Mouse (Mus musculus) liver, embryonic 11.5 days (tissue): Measurements from ENCODE around the gene 4933406M09Rik. TPM values are rescaled to one million over a fixed set of nuclear protein-coding genes. Genes with fewer than 3 reads are reported as not detected.

Source experiments
- ATAC-seq: fragments of 200-750 bp; cut with Nextera tagmentation; replicated peaks from 2 replicates; pipeline ENCODE4 v1.8.0; 2017; ENCODE audit warnings: moderate number of reproducible peaks, mild to moderate bottlenecking, moderate TSS enrichment, moderate library complexity; ENCODE audit not compliant: low FRiP score
- DNase-seq: peaks from one replicate; pipeline ENCODE4 v3.0.0-alpha.2; 2017; ENCODE audit warnings: low spot score
- H3K27ac ChIP-seq: fragments of 300-500 bp; sonication (generic); 2 replicates; pipeline ENCODE4 v1.5.1; 2014; ENCODE audit warnings: mild to moderate bottlenecking, low read depth, low read length, control low read depth
- H3K27me3 ChIP-seq: fragments of 300-500 bp; sonication (generic); replicated peaks from 2 replicates; pipeline ENCODE4 v1.6.1; 2014; ENCODE audit warnings: low read length, mixed read lengths; ENCODE audit not compliant: control insufficient read depth, insufficient read depth
- H3K36me3 ChIP-seq: fragments of 300-500 bp; sonication (generic); 2 replicates; pipeline ENCODE4 v1.6.1; 2014; ENCODE audit warnings: mild to moderate bottlenecking, low read length, moderate library complexity, mixed read lengths; ENCODE audit not compliant: control insufficient read depth, insufficient read depth
- H3K4me1 ChIP-seq: fragments of 300-500 bp; sonication (generic); replicated peaks from 2 replicates; pipeline ENCODE4 v1.6.1; 2014; ENCODE audit warnings: low read length, mixed read lengths; ENCODE audit not compliant: control insufficient read depth, insufficient read depth
- H3K4me2 ChIP-seq: fragments of 300-500 bp; sonication (generic); 2 replicates; pipeline ENCODE4 v1.6.1; 2014; ENCODE audit warnings: mild to moderate bottlenecking, control low read depth, moderate library complexity
- H3K4me3 ChIP-seq: fragments of 300-500 bp; sonication (generic); 2 replicates; pipeline ENCODE4 v1.5.1; 2014; ENCODE audit warnings: low read depth, low read length, control low read depth
- H3K9ac ChIP-seq: fragments of 300-500 bp; sonication (generic); 2 replicates; pipeline ENCODE4 v1.6.1; 2014; ENCODE audit warnings: low read depth, low read length, control low read depth
- H3K9me3 ChIP-seq: fragments of 300-500 bp; sonication (generic); 2 replicates; pipeline ENCODE4 v1.6.1; 2016; ENCODE audit warnings: low read length, inconsistent platforms, mixed read lengths; ENCODE audit not compliant: control insufficient read depth
- WGBS: fragments of 180-500 bp; shearing (Covaris S2); extraction: QIAGEN DNeasy Blood & Tissue Kit; methylation state at CpG from one replicate; pipeline ENCODE4 v1.1.7; 2014; 5-methylcytosine and 5-hydroxymethylcytosine counted together
- polyA plus RNA-seq: library from polyadenylated mRNA; unstranded; fragments of >200 nt; fragmentation: Nextera tagmentation; extraction: Ambion mirVana; gene quantifications from 2 replicates; pipeline ENCODE4 v1.2.1, GENCODE M21; 2014

Gene 4933406M09Rik
- polyA plus RNA-seq, 1 experiment from 2014 or later, result not detected

- no peaks in the 10 kb centered on the region for H3K27me3 ChIP-seq
- no peak for ATAC-seq
- DNase-seq, result no peak
- H3K4me1 ChIP-seq, result 0 out of 2 replicates have a peak, but pooled peaks cover 7% of the 10 kb centered on the region
- H3K4me3 ChIP-seq, result no peak overlapping the region
- no peak overlapping the region for H3K9ac ChIP-seq
- no peak overlapping the region for H3K27ac ChIP-seq
- 80% methylated on average over 4 of the region's 4 CpGs for WGBS
- no peak overlapping the region for H3K4me2 ChIP-seq
- H3K9me3 ChIP-seq, result no peaks in the 10 kb centered on the region
- H3K36me3 ChIP-seq, result peaks cover 8% of the 10 kb centered on the region
Observed at GRCm38 (mm10) chr1:134363194-134363593, 22.5 kb upstream of the 4933406M09Rik start.

DNA sequence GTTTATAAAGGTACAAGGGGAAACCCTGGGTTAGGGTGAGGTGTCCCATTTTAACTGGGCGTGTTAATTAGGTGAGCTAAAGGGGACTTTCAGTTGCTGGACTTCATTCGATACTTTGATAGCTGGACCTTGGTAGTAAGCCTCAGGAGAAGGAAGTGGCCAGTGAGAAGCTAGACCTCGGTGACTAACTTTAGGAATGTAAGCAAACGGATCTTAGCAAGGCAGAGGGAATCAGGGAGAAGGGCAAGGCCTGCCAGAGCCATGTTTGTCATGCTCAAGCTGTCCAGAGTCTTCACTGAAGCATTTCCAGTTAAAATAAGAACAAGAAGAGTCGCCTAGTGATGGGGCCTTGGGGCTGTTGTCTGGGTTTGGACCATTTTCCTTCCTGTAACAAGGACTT lies 20.2 kb upstream of the 4933406M09Rik start:
- Histone ChIP-seq H3K9ac (no peak overlapping the region), H3K9me3 (0 out of 2 replicates have a peak, but pooled peaks cover 3% of the 10 kb centered on the region), H3K36me3 (no peaks in the 10 kb centered on the region; the same call in 1 of the 2 replicates), H3K4me1 (0 out of 2 replicates have a peak, but pooled peaks cover 4% of the 10 kb centered on the region), H3K4me3 (no peak overlapping the region), H3K27me3 (no peaks in the 10 kb centered on the region), H3K4me2 (no peak overlapping the region), H3K27ac (no peak overlapping the region)
- DNase-seq (no peak), ATAC-seq (no peak)
- 65% methylated on average over 5 of the region's 5 CpGs for WGBS

GRCm38 (mm10) chr1:134368777-134369337 lies 16.9 kb upstream of the 4933406M09Rik start:
- WGBS, result 48% methylated on average over 9 of the region's 9 CpGs
- H3K4me1 ChIP-seq, result no peaks in the 10 kb centered on the region
- no peak overlapping the region for H3K27ac ChIP-seq
- H3K9me3 ChIP-seq, result 0 out of 2 replicates have a peak, but pooled peaks cover 3% of the 10 kb centered on the region
- H3K4me2 ChIP-seq, result no peak overlapping the region
- H3K27me3 ChIP-seq, result no peaks in the 10 kb centered on the region
- ATAC-seq, result no peak
- no peak overlapping the region for H3K4me3 ChIP-seq
- DNase-seq, result no peak
- H3K36me3 ChIP-seq, result no peaks in the 10 kb centered on the region
- H3K9ac ChIP-seq, result no peak overlapping the region

GRCm38 (mm10) chr1:134374124-134374523 lies 11.6 kb upstream of the 4933406M09Rik start:
- no peak for DNase-seq
- H3K4me1 ChIP-seq, result no peaks in the 10 kb centered on the region
- 71% methylated on average over 2 of the region's 2 CpGs for WGBS
- no peak overlapping the region for H3K4me3 ChIP-seq
- no peak overlapping the region for H3K4me2 ChIP-seq
- H3K9ac ChIP-seq, result no peak overlapping the region
- H3K27ac ChIP-seq, result no peak overlapping the region
- ATAC-seq, result no peak
- 0 out of 2 replicates have a peak, but pooled peaks cover 3% of the 10 kb centered on the region for H3K9me3 ChIP-seq
- H3K36me3 ChIP-seq, result no peaks in the 10 kb centered on the region
- H3K27me3 ChIP-seq, result no peaks in the 10 kb centered on the region

DNA sequence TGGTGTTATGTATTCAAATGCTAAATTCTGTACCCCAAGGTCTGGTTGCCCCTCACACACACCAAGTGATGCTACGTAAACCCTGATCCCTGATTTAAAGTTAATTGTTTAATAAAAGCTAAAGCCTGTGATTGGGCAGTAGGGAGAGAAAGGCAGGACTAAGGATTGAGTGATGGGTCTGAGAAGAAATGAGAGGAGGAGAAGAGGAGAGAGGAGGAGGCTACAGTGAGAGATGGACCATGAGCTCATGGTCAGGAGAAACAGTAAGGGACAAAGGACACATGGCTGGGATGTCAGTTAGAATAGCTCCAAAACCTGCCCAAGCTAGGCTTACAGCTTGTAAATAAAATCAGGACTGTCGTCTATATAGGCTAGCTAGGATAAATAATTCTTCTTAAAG lies 4.7 kb upstream of the 4933406M09Rik start:
- no peak overlapping the region for H3K27ac ChIP-seq
- no peaks in the 10 kb centered on the region for H3K36me3 ChIP-seq
- no peak for ATAC-seq
- DNase-seq, result no peak
- no peaks in the 10 kb centered on the region for H3K27me3 ChIP-seq
- H3K4me3 ChIP-seq, result no peak overlapping the region
- H3K9ac ChIP-seq, result no peak overlapping the region
- H3K4me2 ChIP-seq, result no peak overlapping the region
- no peaks in the 10 kb centered on the region for H3K4me1 ChIP-seq
- WGBS, result 75% methylated on average over 2 of the region's 2 CpGs
- no peaks in the 10 kb centered on the region for H3K9me3 ChIP-seq

GRCm38 (mm10) chr1:134381795-134382625 lies 3.7 kb upstream of the 4933406M09Rik start:
- ATAC-seq, result no peak
- Histone ChIP-seq H3K27ac (no peak overlapping the region), H3K36me3 (no peaks in the 10 kb centered on the region), H3K9me3 (no peaks in the 10 kb centered on the region), H3K4me1 (no peaks in the 10 kb centered on the region), H3K4me3 (peak overlapping the region; percentile 19), H3K27me3 (no peaks in the 10 kb centered on the region), H3K9ac (peak overlapping the region; percentile 20; the same call in 1 of the 2 replicates), H3K4me2 (peak overlapping the region; percentile 55)
- WGBS, result 4% methylated on average over 19 of the region's 19 CpGs
- DNase-seq, result no peak

DNA sequence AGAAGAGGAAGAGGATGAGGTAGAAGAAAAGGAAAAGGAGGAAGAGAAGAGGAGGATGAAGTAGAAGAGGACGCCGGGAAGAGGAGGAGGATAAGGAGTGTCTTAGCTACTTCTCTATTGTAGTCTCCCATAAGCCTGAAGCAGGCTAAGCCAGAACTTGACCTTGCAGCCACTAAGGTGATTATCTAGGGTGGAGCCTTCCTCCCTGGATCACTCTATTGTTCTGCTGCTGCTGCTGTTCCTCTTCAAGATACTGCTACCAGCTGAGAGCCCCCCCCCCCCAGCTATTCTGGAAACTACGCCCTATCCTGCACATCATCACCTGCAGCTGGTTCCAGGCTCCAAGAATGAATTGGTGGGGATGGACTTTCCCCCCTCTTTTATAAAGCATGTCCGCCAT lies 1.2 kb upstream of the 4933406M09Rik start:
- H3K4me3 ChIP-seq, result no peak overlapping the region
- H3K9me3 ChIP-seq, result no peaks in the 10 kb centered on the region
- H3K4me1 ChIP-seq, result no peaks in the 10 kb centered on the region
- WGBS, result 88% methylated on average over 4 of the region's 4 CpGs
- DNase-seq, result no peak
- no peak for ATAC-seq
- no peak overlapping the region for H3K27ac ChIP-seq
- H3K9ac ChIP-seq, result no peak overlapping the region
- H3K36me3 ChIP-seq, result no peaks in the 10 kb centered on the region
- H3K27me3 ChIP-seq, result no peaks in the 10 kb centered on the region; the same call in 1 of the 2 replicates
- H3K4me2 ChIP-seq, result no peak overlapping the region

- ATAC-seq, result no peak
- Histone ChIP-seq H3K4me1 (no peaks in the 10 kb centered on the region), H3K27me3 (no peaks in the 10 kb centered on the region; the same call in 1 of the 2 replicates), H3K4me2 (no peak overlapping the region), H3K9me3 (no peaks in the 10 kb centered on the region), H3K9ac (no peak overlapping the region), H3K36me3 (no peaks in the 10 kb centered on the region), H3K27ac (no peak overlapping the region), H3K4me3 (no peak overlapping the region)
- DNase-seq, result no peak
Observed at GRCm38 (mm10) chr1:134385176-134385575, 564 bp upstream of the 4933406M09Rik start.
